Mouse (Mus musculus) cerebellum, adult 2 months (tissue): Measurements from ENCODE around the gene Slc36a2. TPM values are rescaled to one million over a fixed set of nuclear protein-coding genes. Genes with fewer than 3 reads are reported as not detected.

Experiments used
- DNase-seq, 2 experiments: peaks; one replicate each; pipeline ENCODE4 v3.0.0; 2021
- H3K27ac ChIP-seq: fragments of 200-500 bp; 2 replicates; pipeline ENCODE4 v1.5.1; 2012; ENCODE audit warnings: low read length, control low read depth, inconsistent platforms; ENCODE audit not compliant: insufficient read depth
- H3K27me3 ChIP-seq: fragments of 200-500 bp; 2 replicates; pipeline ENCODE4 v1.6.1; 2012; ENCODE audit warnings: inconsistent platforms, mild to moderate bottlenecking, low read length, moderate library complexity; ENCODE audit not compliant: control insufficient read depth, insufficient read depth
- H3K4me1 ChIP-seq: fragments of 200-500 bp; 2 replicates; pipeline ENCODE4 v1.6.1; 2011; ENCODE audit warnings: low read length; ENCODE audit not compliant: control insufficient read depth, insufficient read depth
- H3K4me3 ChIP-seq: fragments of 200-500 bp; replicated peaks from 2 replicates; pipeline ENCODE3; 2011; ENCODE audit warnings: mild to moderate bottlenecking, low read depth, low read length, control low read depth; ENCODE audit not compliant: insufficient read depth
- CTCF ChIP-seq: fragments of 200-500 bp; IDR thresholded peaks from 2 replicates; pipeline ENCODE4 v1.5.1; 2011; ENCODE audit warnings: low read depth, mild to moderate bottlenecking, control low read depth, low read length, moderate library complexity, borderline replicate concordance; ENCODE audit not compliant: insufficient read depth
- POLR2A ChIP-seq: fragments of 200-500 bp; IDR thresholded peaks from 2 replicates; pipeline ENCODE4 v1.6.1; 2011; ENCODE audit warnings: low read length, control low read depth, borderline replicate concordance; ENCODE audit not compliant: insufficient read depth
- WGBS: fragments of 180-500 bp; shearing (Covaris S2); methylation state at CpG from one replicate; pipeline ENCODE4 v1.1.7; 2018; 5-methylcytosine and 5-hydroxymethylcytosine counted together
- polyA plus RNA-seq: library from polyadenylated mRNA; depleted of rRNA; stranded (reverse); fragments of >200 nt; gene quantifications from 2 replicates; pipeline ENCODE4 v1.2.3, GENCODE M21; 2012

Gene Slc36a2
- polyA plus RNA-seq, 1 experiment: 0.82 TPM

- peak; percentile 65; the same call in 1 of the 2 replicates for TF ChIP-seq POLR2A
- TF ChIP-seq CTCF: peak; percentile 95
- peak; percentile 93 to 96 for DNase-seq
- Histone ChIP-seq H3K4me1 (no peaks in the 10 kb centered on the region; the same call in 1 of the 2 replicates), H3K4me3 (peak within 1 kb of the TSS; percentile 86), H3K27ac (peak within 1 kb of the TSS; percentile 24), H3K27me3 (no peaks in the 10 kb centered on the region)
- under 1% methylated on average over 31 of the region's 31 CpGs for whole genome bisulfite sequencing
These were observed 19.3 kb upstream of the Slc36a2 start, which contains the start of gene Slc36a1 for GRCm38 (mm10) chr11:55204159-55204596. TSS of gene Slc36a1 (plus strand) at chr11:55204350.

DNA sequence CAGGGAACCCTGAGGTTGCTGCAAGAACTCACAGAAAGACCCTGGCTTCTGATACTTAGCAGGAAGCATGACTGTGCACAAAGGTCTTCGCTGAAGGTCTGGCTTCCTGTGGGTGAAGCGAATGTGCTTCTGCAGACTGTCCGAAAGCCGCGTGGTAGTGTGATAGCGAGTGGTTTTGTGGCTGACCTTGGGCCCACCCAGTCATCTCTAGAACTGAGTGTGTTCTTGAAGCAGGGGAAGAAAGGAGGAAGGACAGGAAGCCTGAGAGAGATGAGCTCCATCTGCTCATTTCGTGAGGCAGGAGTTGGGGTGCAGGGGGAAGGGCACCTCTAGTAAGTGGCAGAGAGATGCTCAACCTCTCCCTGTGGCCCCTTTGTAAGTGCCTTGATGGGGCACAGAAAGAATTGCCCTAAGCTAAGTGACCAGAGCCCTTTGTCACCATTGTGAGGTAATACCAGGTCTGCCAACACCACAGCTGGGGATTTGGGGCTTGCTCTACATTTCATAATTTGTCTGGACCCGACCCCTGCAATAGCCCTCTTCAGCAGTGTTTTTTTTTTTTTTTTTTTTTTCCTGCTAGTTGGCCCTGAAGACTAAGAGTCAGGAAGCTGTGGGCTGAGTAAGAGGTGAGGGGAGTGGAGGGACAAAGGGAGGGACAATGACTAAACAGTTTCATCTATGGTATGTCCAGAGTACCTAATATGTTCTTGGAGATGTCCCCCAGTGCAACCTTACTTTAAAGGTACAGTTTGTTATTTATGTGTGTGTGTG, 13.0 kb upstream of the Slc36a2 start:
- 79% methylated on average over 8 of the region's 8 CpGs for WGBS
- no peaks in the 10 kb centered on the region for H3K4me1 ChIP-seq
- no peak for TF ChIP-seq CTCF
- no peak for TF ChIP-seq POLR2A
- H3K27ac ChIP-seq: no peak overlapping the region
- no peaks in the 10 kb centered on the region for H3K27me3 ChIP-seq
- no peak overlapping the region for H3K4me3 ChIP-seq
- DNase-seq: no peak

- H3K27me3 ChIP-seq: no peaks in the 10 kb centered on the region
- no peak overlapping the region for H3K4me3 ChIP-seq
- H3K4me1 ChIP-seq: no peaks in the 10 kb centered on the region
- H3K27ac ChIP-seq: no peak overlapping the region
- 74% methylated on average over 6 of the region's 6 CpGs for WGBS
- TF ChIP-seq POLR2A (no peak), CTCF (no peak)
- DNase-seq: no peak
These were observed 12.2 kb upstream of the Slc36a2 start for GRCm38 (mm10) chr11:55197086-55197485.

GRCm38 (mm10) chr11:55190216-55190615, 5.3 kb upstream of the Slc36a2 start:
- no peak overlapping the region for H3K4me3 ChIP-seq
- H3K27ac ChIP-seq: no peak overlapping the region
- TF ChIP-seq CTCF (no peak), POLR2A (no peak)
- H3K4me1 ChIP-seq: peaks cover 6% of the 10 kb centered on the region
- WGBS: 82% methylated on average over 3 of the region's 3 CpGs
- no peaks in the 10 kb centered on the region for H3K27me3 ChIP-seq
- DNase-seq: no peak

GRCm38 (mm10) chr11:55187777-55188176, 2.9 kb upstream of the Slc36a2 start:
- DNase-seq: no peak
- Histone ChIP-seq H3K4me1 (peaks cover 16% of the 10 kb centered on the region), H3K4me3 (no peak overlapping the region), H3K27me3 (no peaks in the 10 kb centered on the region), H3K27ac (no peak overlapping the region)
- WGBS: 84% methylated on average over 6 of the region's 6 CpGs
- TF ChIP-seq POLR2A (no peak), CTCF (no peak)

DNA sequence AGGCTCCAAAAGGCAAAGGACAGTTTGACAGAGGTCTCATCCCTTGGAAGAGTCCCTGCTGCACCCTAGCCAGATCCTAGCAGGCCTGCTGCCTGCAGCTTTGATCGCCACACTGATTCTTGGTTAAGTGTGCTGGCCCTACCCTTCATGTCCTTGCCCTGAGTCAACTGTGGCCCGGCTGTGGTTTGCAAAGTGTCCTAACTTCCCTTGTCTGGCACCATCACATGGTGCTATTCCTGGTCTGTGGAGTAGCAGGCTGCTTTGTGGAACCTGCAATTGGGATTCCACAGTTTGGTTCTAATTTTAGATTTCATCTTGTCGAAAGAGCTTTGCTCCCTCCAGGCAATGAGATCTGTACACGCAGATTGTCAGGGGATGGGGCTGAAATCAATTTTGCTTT, 2.4 kb upstream of the Slc36a2 start:
- TF ChIP-seq CTCF (no peak), POLR2A (no peak)
- Histone ChIP-seq H3K27ac (no peak overlapping the region), H3K4me1 (peaks cover 16% of the 10 kb centered on the region), H3K27me3 (no peaks in the 10 kb centered on the region), H3K4me3 (no peak overlapping the region)
- 67% methylated on average over 4 of the region's 4 CpGs for WGBS
- DNase-seq: no peak

DNA sequence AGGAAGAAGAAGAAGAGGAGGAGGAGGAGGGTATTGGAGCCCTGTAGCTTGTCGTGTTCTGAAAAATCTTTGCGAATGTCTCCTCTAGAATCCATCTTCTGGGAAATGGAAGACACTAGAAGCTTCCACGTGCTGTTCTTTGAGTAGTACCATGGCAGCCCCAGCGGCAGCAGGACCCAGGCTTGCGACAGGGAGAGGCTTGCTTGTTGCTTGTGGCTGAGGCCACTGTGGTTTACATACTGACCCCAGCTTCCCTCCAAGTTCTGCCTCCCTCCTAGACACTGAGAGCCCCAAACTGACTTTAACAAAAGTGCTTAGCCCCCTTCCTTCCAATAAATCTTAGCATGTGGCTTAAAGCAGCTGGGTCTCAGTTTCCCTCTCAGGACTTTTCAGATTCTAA, 631 bp downstream of the Slc36a2 start:
- no peak overlapping the region for H3K27ac ChIP-seq
- peaks cover 16% of the 10 kb centered on the region for H3K4me1 ChIP-seq
- no peaks in the 10 kb centered on the region for H3K27me3 ChIP-seq
- DNase-seq: no peak
- H3K4me3 ChIP-seq: no peak overlapping the region
- WGBS: 87% methylated on average over 5 of the region's 5 CpGs
- TF ChIP-seq POLR2A: no peak
- no peak for TF ChIP-seq CTCF

DNA sequence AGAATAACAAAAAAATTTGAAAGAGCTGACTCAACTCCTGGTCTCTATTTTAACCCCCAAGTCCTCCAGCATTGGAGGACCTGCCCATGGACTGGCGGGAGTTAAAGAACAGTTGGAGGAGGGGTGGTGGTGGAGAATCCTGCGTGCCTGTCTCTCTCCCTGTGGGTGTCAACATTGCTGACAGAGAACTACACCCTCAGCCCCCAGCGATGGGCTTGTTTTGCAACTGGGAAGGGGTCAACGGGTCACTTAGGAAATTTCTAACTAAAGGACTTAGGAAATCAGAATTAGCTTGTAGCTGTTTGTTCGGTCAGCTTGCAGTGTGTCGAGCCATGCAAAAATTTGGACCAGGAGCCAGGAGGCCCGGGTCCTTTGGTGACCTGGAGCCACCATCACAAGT, 1.8 kb downstream of the Slc36a2 start:
- no peaks in the 10 kb centered on the region for H3K27me3 ChIP-seq
- H3K4me1 ChIP-seq: peaks cover 16% of the 10 kb centered on the region
- 82% methylated on average over 7 of the region's 7 CpGs for WGBS
- no peak overlapping the region for H3K4me3 ChIP-seq
- no peak for DNase-seq
- no peak for TF ChIP-seq POLR2A
- TF ChIP-seq CTCF: no peak
- no peak overlapping the region for H3K27ac ChIP-seq
